Mouse (Mus musculus) ES-E14 (cell line): ENCODE results near the gene Npepps.

Experiments used
- CHD2 ChIP-seq: IDR thresholded peaks from 2 replicates; pipeline ENCODE4 v1.6.1; 2014; ENCODE audit warnings: mild to moderate bottlenecking, low read depth, low read length, inconsistent platforms
- HCFC1 ChIP-seq: IDR thresholded peaks from 2 replicates; pipeline ENCODE4 v1.6.1; 2012; ENCODE audit warnings: low read length, inconsistent platforms, borderline replicate concordance; ENCODE audit not compliant: insufficient read depth
- MAFK ChIP-seq: IDR thresholded peaks from 2 replicates; pipeline ENCODE4 v1.6.1; 2014; ENCODE audit warnings: mild to moderate bottlenecking, low read depth, low read length, inconsistent platforms; ENCODE audit not compliant: insufficient read depth
- ZC3H11A ChIP-seq: IDR thresholded peaks from 2 replicates; pipeline ENCODE4 v1.6.1; 2012; ENCODE audit warnings: low read depth, mild to moderate bottlenecking, inconsistent platforms, low read length, borderline replicate concordance

GRCm38 (mm10) chr11:97185704-97186614, 94.5 kb downstream of the Npepps start:
- TF ChIP-seq CHD2, result 0 out of 2 replicates have a peak, but pooled peaks have one; percentile 25
- TF ChIP-seq HCFC1, result no peak
- no peak for TF ChIP-seq ZC3H11A
- no peak for TF ChIP-seq MAFK
